Mouse (Mus musculus) limb, embryonic 15.5 days (tissue): ENCODE measurements at regions not wholly inside any gene's neighbourhood (a gene's known extent, or its start where the extent isn't known, plus 50 kb on each side); places are given as distances from the start of the nearest gene placed in this dataset.
"Not testable (repeated sequence)": the region's sequence is repeated elsewhere in the genome, so short reads cannot be mapped to it uniquely, and the experiment has no call there.

Experiments
- ATAC-seq: fragments of 200-750 bp; cut with Nextera tagmentation; 2 replicates; pipeline ENCODE4 v1.8.0; 2017; ENCODE audit warnings: low read depth, moderate TSS enrichment; ENCODE audit not compliant: insufficient number of reproducible peaks, low FRiP score, low TSS enrichment
- H3K27ac ChIP-seq: fragments of 300-500 bp; sonication (generic); 2 replicates; pipeline ENCODE4 v1.5.1; 2015; ENCODE audit warnings: moderate library complexity, mild to moderate bottlenecking, inconsistent platforms
- H3K27me3 ChIP-seq: fragments of 300-500 bp; sonication (generic); 2 replicates; pipeline ENCODE4 v1.6.1; 2015; ENCODE audit warnings: inconsistent platforms
- H3K36me3 ChIP-seq: fragments of 300-500 bp; sonication (generic); 2 replicates; pipeline ENCODE4 v1.6.1; 2015; ENCODE audit warnings: inconsistent platforms
- H3K4me1 ChIP-seq: fragments of 300-500 bp; sonication (generic); 2 replicates; pipeline ENCODE4 v1.6.1; 2015; ENCODE audit warnings: inconsistent platforms
- H3K4me2 ChIP-seq: fragments of 300-500 bp; sonication (generic); 2 replicates; pipeline ENCODE4 v1.6.1; 2015; ENCODE audit warnings: mild to moderate bottlenecking, inconsistent platforms
- H3K4me3 ChIP-seq: fragments of 300-500 bp; sonication (generic); 2 replicates; pipeline ENCODE4 v1.5.1; 2015; ENCODE audit warnings: mild to moderate bottlenecking, inconsistent platforms
- H3K9ac ChIP-seq: fragments of 300-500 bp; sonication (generic); 2 replicates; pipeline ENCODE4 v1.6.1; 2015; ENCODE audit warnings: inconsistent platforms
- H3K9me3 ChIP-seq: fragments of 300-500 bp; sonication (generic); 2 replicates; pipeline ENCODE4 v1.6.1; 2016; ENCODE audit warnings: inconsistent platforms
- WGBS: fragments of 180-500 bp; shearing (Covaris S2); methylation state at CpG from one replicate; pipeline ENCODE4 v1.1.7; 2015; 5-methylcytosine and 5-hydroxymethylcytosine counted together

- Histone ChIP-seq H3K4me3 (no peak overlapping the region), H3K4me2 (no peak overlapping the region), H3K4me1 (no peaks in the 10 kb centered on the region), H3K9ac (no peak overlapping the region), H3K9me3 (no peaks in the 10 kb centered on the region), H3K27ac (no peak overlapping the region), H3K36me3 (no peaks in the 10 kb centered on the region), H3K27me3 (no peaks in the 10 kb centered on the region)
- no peak for ATAC-seq
- WGBS: 59% methylated on average over 10 of the region's 10 CpGs
Observed at GRCm38 (mm10) chr2:3864872-3865271, 152.6 kb upstream of the Frmd4a start.

- WGBS: 84% methylated on average over 4 of the region's 4 CpGs
- H3K4me2 ChIP-seq, H3K4me3 ChIP-seq, H3K4me1 ChIP-seq, H3K9ac ChIP-seq, H3K27me3 ChIP-seq, H3K36me3 ChIP-seq, H3K9me3 ChIP-seq, H3K27ac ChIP-seq, ATAC-seq: not testable (repeated sequence)
Observed at GRCm38 (mm10) chr2:3866736-3867135, 150.8 kb upstream of the Frmd4a start.

GRCm38 (mm10) chr2:3869701-3870100, 147.8 kb upstream of the Frmd4a start:
- Histone ChIP-seq H3K27ac (no peak overlapping the region), H3K36me3 (no peaks in the 10 kb centered on the region), H3K9ac (no peak overlapping the region), H3K9me3 (no peaks in the 10 kb centered on the region), H3K4me2 (no peak overlapping the region), H3K4me1 (no peaks in the 10 kb centered on the region), H3K27me3 (no peaks in the 10 kb centered on the region), H3K4me3 (no peak overlapping the region)
- WGBS: 84% methylated on average over 1 of the region's 1 CpGs
- no peak for ATAC-seq

GRCm38 (mm10) chr2:3871748-3872147, 145.8 kb upstream of the Frmd4a start:
- no peaks in the 10 kb centered on the region for H3K36me3 ChIP-seq
- H3K4me1 ChIP-seq: no peaks in the 10 kb centered on the region
- no peak overlapping the region for H3K4me3 ChIP-seq
- H3K4me2 ChIP-seq: no peak overlapping the region
- ATAC-seq: no peak
- 88% methylated on average over 3 of the region's 3 CpGs for WGBS
- no peak overlapping the region for H3K9ac ChIP-seq
- no peak overlapping the region for H3K27ac ChIP-seq
- H3K27me3 ChIP-seq: no peaks in the 10 kb centered on the region
- H3K9me3 ChIP-seq: no peaks in the 10 kb centered on the region

GRCm38 (mm10) chr2:3887000-3887399, 130.5 kb upstream of the Frmd4a start:
- no peak overlapping the region for H3K27ac ChIP-seq
- H3K9ac ChIP-seq: no peak overlapping the region
- no peak for ATAC-seq

GRCm38 (mm10) chr2:3887845-3888433, 129.6 kb upstream of the Frmd4a start:
- H3K9me3 ChIP-seq: no peaks in the 10 kb centered on the region
- H3K4me1 ChIP-seq: no peaks in the 10 kb centered on the region
- no peak for ATAC-seq
- no peak overlapping the region for H3K4me2 ChIP-seq
- WGBS: 72% methylated on average over 14 of the region's 14 CpGs
- H3K27me3 ChIP-seq: no peaks in the 10 kb centered on the region
- H3K9ac ChIP-seq: no peak overlapping the region
- no peak overlapping the region for H3K27ac ChIP-seq
- no peak overlapping the region for H3K4me3 ChIP-seq
- no peaks in the 10 kb centered on the region for H3K36me3 ChIP-seq

More at GRCm38 (mm10) chr2:3887000-3887399, 130.5 kb upstream of the Frmd4a start:
- Histone ChIP-seq H3K4me3 (no peak overlapping the region), H3K27me3 (no peaks in the 10 kb centered on the region), H3K36me3 (no peaks in the 10 kb centered on the region), H3K4me2 (no peak overlapping the region), H3K4me1 (no peaks in the 10 kb centered on the region), H3K9me3 (no peaks in the 10 kb centered on the region)
- WGBS: 47% methylated on average over 6 of the region's 6 CpGs

- Histone ChIP-seq H3K9ac (no peak overlapping the region), H3K27me3 (no peaks in the 10 kb centered on the region), H3K9me3 (no peaks in the 10 kb centered on the region), H3K27ac (no peak overlapping the region), H3K4me1 (no peaks in the 10 kb centered on the region), H3K4me2 (no peak overlapping the region), H3K36me3 (no peaks in the 10 kb centered on the region), H3K4me3 (no peak overlapping the region)
- ATAC-seq: no peak
- WGBS: 79% methylated on average over 3 of the region's 3 CpGs
Observed at GRCm38 (mm10) chr2:3889381-3889780, 128.1 kb upstream of the Frmd4a start.

- no peak for ATAC-seq
- H3K27ac ChIP-seq: no peak overlapping the region
- no peaks in the 10 kb centered on the region for H3K4me1 ChIP-seq
- no peaks in the 10 kb centered on the region for H3K36me3 ChIP-seq
- H3K9me3 ChIP-seq: no peaks in the 10 kb centered on the region
- H3K4me3 ChIP-seq: no peak overlapping the region
- WGBS: 61% methylated on average over 8 of the region's 8 CpGs
- no peak overlapping the region for H3K4me2 ChIP-seq
- H3K27me3 ChIP-seq: no peaks in the 10 kb centered on the region
- no peak overlapping the region for H3K9ac ChIP-seq
Observed at GRCm38 (mm10) chr2:3890462-3890861, 127.1 kb upstream of the Frmd4a start.

- Histone ChIP-seq H3K4me1 (no peaks in the 10 kb centered on the region), H3K4me3 (no peak overlapping the region), H3K9ac (no peak overlapping the region), H3K27ac (no peak overlapping the region), H3K27me3 (no peaks in the 10 kb centered on the region), H3K9me3 (no peaks in the 10 kb centered on the region), H3K4me2 (no peak overlapping the region), H3K36me3 (no peaks in the 10 kb centered on the region)
- WGBS: 87% methylated on average over 4 of the region's 4 CpGs
- ATAC-seq: no peak
Observed at GRCm38 (mm10) chr2:3907026-3907425, 110.5 kb upstream of the Frmd4a start.

GRCm38 (mm10) chr2:3908192-3908591, 109.3 kb upstream of the Frmd4a start:
- no peak overlapping the region for H3K9ac ChIP-seq
- no peaks in the 10 kb centered on the region for H3K27me3 ChIP-seq
- WGBS: 47% methylated on average over 3 of the region's 3 CpGs
- no peaks in the 10 kb centered on the region for H3K36me3 ChIP-seq
- no peak overlapping the region for H3K4me3 ChIP-seq
- no peak overlapping the region for H3K4me2 ChIP-seq
- no peaks in the 10 kb centered on the region for H3K9me3 ChIP-seq
- no peak overlapping the region for H3K27ac ChIP-seq
- no peaks in the 10 kb centered on the region for H3K4me1 ChIP-seq
- ATAC-seq: no peak

GRCm38 (mm10) chr2:3910086-3910891, 107.2 kb upstream of the Frmd4a start:
- Histone ChIP-seq H3K4me2 (no peak overlapping the region), H3K4me3 (no peak overlapping the region), H3K9me3 (no peaks in the 10 kb centered on the region), H3K27me3 (no peaks in the 10 kb centered on the region), H3K27ac (no peak overlapping the region), H3K36me3 (no peaks in the 10 kb centered on the region), H3K4me1 (no peaks in the 10 kb centered on the region), H3K9ac (no peak overlapping the region)
- WGBS: 71% methylated on average over 9 of the region's 9 CpGs
- ATAC-seq: no peak

- H3K4me2 ChIP-seq: no peak overlapping the region
- H3K27ac ChIP-seq: no peak overlapping the region
- no peaks in the 10 kb centered on the region for H3K4me1 ChIP-seq
- no peaks in the 10 kb centered on the region for H3K9me3 ChIP-seq
- H3K27me3 ChIP-seq: no peaks in the 10 kb centered on the region
- WGBS: 82% methylated on average over 7 of the region's 7 CpGs
- H3K36me3 ChIP-seq: no peaks in the 10 kb centered on the region
- H3K4me3 ChIP-seq: no peak overlapping the region
- ATAC-seq: no peak
- no peak overlapping the region for H3K9ac ChIP-seq
Observed at GRCm38 (mm10) chr2:3915141-3915540, 102.4 kb upstream of the Frmd4a start.
